Comparison of ENCODE assay signal across 8 mouse cellular contexts in genomic region chr15:56065872-56066534, GRCm38 (mm10).
A peak's percentile ranks its signal among the peaks of the same experiment; 100 is the strongest.
DNase-seq lines count a peak whose midpoint lies in the region; ATAC-seq and TF ChIP-seq lines count a peak whose summit lies in the region.

No protein-coding gene starts in this region.

- no peak for ATAC-seq in heart, embryonic 12.5 days (ENCODE audit: insufficient number of reproducible peaks, low FRiP score)
- ATAC-seq in intestine, embryonic 14.5 days (replicated peaks; ENCODE audit: low FRiP score, low TSS enrichment, low read depth), result peak; percentile 74; the same call in 1 of the 2 replicates

- H3K4me2 ChIP-seq in heart, embryonic 12.5 days, result no peak overlapping the region
- no peak overlapping the region for H3K4me2 ChIP-seq in intestine, embryonic 14.5 days (ENCODE audit: low read length)

- peak; percentile 71 for TF ChIP-seq CTCF in heart, adult 2 months (IDR thresholded peaks at IDR 0.05)

- 27% methylated on average over 7 of the region's 7 CpGs for WGBS in heart, adult 2 months
- WGBS in heart, embryonic 12.5 days, result 26% methylated on average over 7 of the region's 7 CpGs
- WGBS in intestine, embryonic 14.5 days, result 33% methylated on average over 7 of the region's 7 CpGs

- TF ChIP-seq EP300 in heart, adult 2 months (IDR thresholded peaks at IDR 0.05; ENCODE audit: insufficient read depth, low read depth, low read length), result no peak

- H3K4me1 ChIP-seq in heart, adult 2 months (ENCODE audit: control insufficient read depth, insufficient read depth, low read length), result no peaks in the 10 kb centered on the region
- H3K4me1 ChIP-seq in heart, embryonic 12.5 days (replicated peaks), result no peaks in the 10 kb centered on the region
- peaks cover 7% of the 10 kb centered on the region; the same call in 1 of the 2 replicates for H3K4me1 ChIP-seq in intestine, embryonic 14.5 days (replicated peaks; ENCODE audit: control insufficient read depth, insufficient read depth, low read length)

- H3K9ac ChIP-seq in heart, adult 2 months (ENCODE audit: low read depth, low read length), result no peak overlapping the region
- no peak overlapping the region for H3K9ac ChIP-seq in heart, embryonic 12.5 days
- H3K9ac ChIP-seq in intestine, embryonic 14.5 days (ENCODE audit: low read length), result no peak overlapping the region

- no peak for DNase-seq in heart, adult 2 months
- peak; percentile 53 for DNase-seq in CD4-positive helper T cell, adult 2 months (ENCODE audit: low read depth, low spot score)
- peak; percentile 24 for DNase-seq in c-Kit-positive CD71-positive TER-119-negative erythroid progenitor cells, embryonic 14.5 days (ENCODE audit: low read depth)
- no peak for DNase-seq in intestine, embryonic 14.5 days (ENCODE audit: low spot score)
- peak; percentile 72 for DNase-seq in retina, postnatal 1 day
- DNase-seq in testis, postnatal 10 days (ENCODE audit: low spot score), result no peak
- no peak for DNase-seq in gastrocnemius, postnatal 14 days

- no peak overlapping the region for H3K27ac ChIP-seq in heart, adult 2 months
- H3K27ac ChIP-seq in heart, embryonic 12.5 days (ENCODE audit: poor library complexity, severe bottlenecking), result no peak overlapping the region
- no peak overlapping the region for H3K27ac ChIP-seq in intestine, embryonic 14.5 days (ENCODE audit: low read depth)

- intact Hi-C loops in heart, adult 2 months (cut with DNase I), result loop anchor here (5.0 to 10.0 kb wide), 3 partner anchors 679 to 1441 kb away; no protein-coding TSS in a partner anchor
- intact Hi-C loops in gastrocnemius, postnatal 14 days (cut with DNase I; ENCODE audit: low total_unique reads), result loop anchor here (10.0 kb wide), 2 partner anchors 789 to 1439 kb away; no protein-coding TSS in a partner anchor

- H3K27me3 ChIP-seq in heart, adult 2 months (ENCODE audit: control insufficient read depth, insufficient read depth, low read length), result no peaks in the 10 kb centered on the region
- H3K27me3 ChIP-seq in heart, embryonic 12.5 days (replicated peaks), result no peaks in the 10 kb centered on the region
- no peaks in the 10 kb centered on the region for H3K27me3 ChIP-seq in intestine, embryonic 14.5 days (replicated peaks; ENCODE audit: control insufficient read depth, insufficient read depth, low read length)

- no peak overlapping the region for H3K4me3 ChIP-seq in heart, adult 2 months
- H3K4me3 ChIP-seq in heart, embryonic 12.5 days, result no peak overlapping the region
- H3K4me3 ChIP-seq in intestine, embryonic 14.5 days (ENCODE audit: low read depth, low read length), result no peak overlapping the region

- TF ChIP-seq POLR2A in heart, adult 2 months (IDR thresholded peaks at IDR 0.05; ENCODE audit: insufficient read depth, low read depth, low read length), result no peak

- no peaks in the 10 kb centered on the region for H3K79me2 ChIP-seq in heart, adult 2 months (replicated peaks; ENCODE audit: control insufficient read depth, insufficient read depth, low read length)

- no peaks in the 10 kb centered on the region for H3K36me3 ChIP-seq in heart, adult 2 months (ENCODE audit: control insufficient read depth, insufficient read depth, low read length)
- no peaks in the 10 kb centered on the region for H3K36me3 ChIP-seq in heart, embryonic 12.5 days
- H3K36me3 ChIP-seq in intestine, embryonic 14.5 days (ENCODE audit: control insufficient read depth, insufficient read depth, low read length), result no peaks in the 10 kb centered on the region

- H3K9me3 ChIP-seq in heart, embryonic 12.5 days (replicated peaks), result no peaks in the 10 kb centered on the region
- H3K9me3 ChIP-seq in intestine, embryonic 14.5 days (ENCODE audit: control insufficient read depth, low read length), result no peaks in the 10 kb centered on the region

Comparison
In these comparisons a context has a peak if more than half of its experiments do, and no peak if none do; other contexts are left out.
1. DNase-seq: peak in CD4-positive helper T cell, adult 2 months (single experiment), c-Kit-positive CD71-positive TER-119-negative erythroid progenitor cells, embryonic 14.5 days (single experiment) and retina, postnatal 1 day (single experiment); none in heart, adult 2 months (0 of 2), intestine, embryonic 14.5 days (single experiment), testis, postnatal 10 days (single experiment) and gastrocnemius, postnatal 14 days (single experiment).